Mouse (Mus musculus) megakaryocyte-erythroid progenitor cell, adult 5-6 weeks (primary cell): ENCODE data around the gene Pax2. TPM values are rescaled to one million over a fixed set of nuclear protein-coding genes. Genes with fewer than 3 reads are reported as not detected.

Source experiments
- ATAC-seq: replicated peaks from 2 replicates; pipeline ENCODE4 v1.8.0; 2016; ENCODE audit warnings: mild to moderate bottlenecking, inconsistent platforms; ENCODE audit not compliant: severe bottlenecking, poor library complexity, low FRiP score, low TSS enrichment
- total RNA-seq, 2 experiments: library from RNA; stranded (forward) in 1 of 2; stranded (reverse) in 1 of 2; fragments of 200-1000, 215-1000 nt in 1 of 2; fragments of >200 nt in 1 of 2; fragmentation: Nextera tagmentation in 1 of 2; gene quantifications; 2 replicates each; pipeline ENCODE4 v1.2.3; 2014 to 2017

Gene Pax2
- total RNA-seq, 2 experiments from 2014 or later = not detected

DNA sequence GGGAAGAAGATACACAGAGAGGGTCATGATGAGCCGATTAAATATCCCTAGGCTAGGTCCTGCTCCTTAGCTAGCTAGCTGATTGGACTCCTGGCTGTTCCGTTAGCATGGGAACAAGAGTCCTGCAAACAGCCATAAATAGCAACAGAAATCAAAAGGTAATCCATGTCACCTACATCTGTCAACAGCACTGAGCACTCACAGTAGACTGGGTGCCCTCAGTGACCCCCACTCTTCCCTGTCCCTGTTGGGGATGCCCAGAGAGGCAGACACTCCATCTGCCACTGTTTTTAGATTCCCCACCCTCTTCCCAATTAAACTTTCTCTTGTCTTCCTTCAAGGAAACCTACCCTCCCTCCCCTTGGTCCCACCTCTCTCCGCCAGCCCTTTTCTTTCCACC, 130.6 kb downstream of the Pax2 start:
- ATAC-seq = no peak

Other genes starting within 250 kb of the Pax2 start
- gene Sec31b, start 210.2 kb upstream of the Pax2 start, total RNA-seq (2014; fragmentation: Nextera tagmentation) = 0.47 and 1.7 TPM in 2 replicates
- gene Sec31b, start 210.2 kb upstream of the Pax2 start, total RNA-seq (2017) = 0.23 and 0.61 TPM in 2 replicates
- not detected in 2 replicates for gene Gm20538, start 203.2 kb upstream of the Pax2 start, total RNA-seq (2014; fragmentation: Nextera tagmentation)
- gene Gm20538, start 203.2 kb upstream of the Pax2 start, total RNA-seq (2017) = not detected in 2 replicates
- gene Ndufb8, start 200.6 kb upstream of the Pax2 start, total RNA-seq (2014; fragmentation: Nextera tagmentation) = 485 and 490 TPM in 2 replicates
- gene Ndufb8, start 200.6 kb upstream of the Pax2 start, total RNA-seq (2017) = 262 and 339 TPM in 2 replicates
- 14.2 and 18.4 TPM in 2 replicates for gene Hif1an, start 193.2 kb upstream of the Pax2 start, total RNA-seq (2014; fragmentation: Nextera tagmentation)
- 5.2 and 15.2 TPM in 2 replicates for gene Hif1an, start 193.2 kb upstream of the Pax2 start, total RNA-seq (2017)
- gene Slf2, start 175.1 kb downstream of the Pax2 start, total RNA-seq (2014; fragmentation: Nextera tagmentation) = 34.3 and 38.4 TPM in 2 replicates
- 48.3 and 52.1 TPM in 2 replicates for gene Slf2, start 175.1 kb downstream of the Pax2 start, total RNA-seq (2017)
- 1.4 TPM in 1 of 2 replicates, not detected in the other for gene Sema4g, start 233.1 kb downstream of the Pax2 start, total RNA-seq (2014; fragmentation: Nextera tagmentation)
- not detected in 2 replicates for gene Sema4g, start 233.1 kb downstream of the Pax2 start, total RNA-seq (2017)
- gene Twnk, start 249.6 kb downstream of the Pax2 start, total RNA-seq (2014; fragmentation: Nextera tagmentation) = 32.5 and 37.0 TPM in 2 replicates
- 27.1 and 32.6 TPM in 2 replicates for gene Twnk, start 249.6 kb downstream of the Pax2 start, total RNA-seq (2017)